Mouse (Mus musculus): ENCODE measurements around the gene Tmem220.
A peak's percentile ranks its signal among the peaks of the same experiment; 100 is the strongest.

Gene Tmem220

GRCm38 (mm10) chr11:67052321-67052952 is 27.5 kb downstream of the Tmem220 start, which contains the start of the genes Adprm and Sco1:
Gene Adprm, minus strand, starts transcription at chr11:67052594.
Gene Sco1, plus strand, starts transcription at chr11:67052670.
- peak; percentile 52 to 63 for DNase-seq (ENCODE audit: low read depth in 1 of 2, low spot score in 2 of 2)

- no peak for DNase-seq (ENCODE audit: low read depth in 1 of 2, low spot score in 2 of 2)
Observed at GRCm38 (mm10) chr11:67054754-67055365, 29.9 kb downstream of the Tmem220 start.

GRCm38 (mm10) chr11:67061311-67061710 is 36.4 kb downstream of the Tmem220 start:
- DNase-seq (ENCODE audit: low read depth in 1 of 2, low spot score in 2 of 2), result no peak

- DNase-seq (ENCODE audit: low read depth in 1 of 2, low spot score in 2 of 2), result no peak
Observed at GRCm38 (mm10) chr11:67062726-67063125, 37.8 kb downstream of the Tmem220 start.

GRCm38 (mm10) chr11:67067741-67068140 is 42.8 kb downstream of the Tmem220 start:
- no peak for DNase-seq (ENCODE audit: low read depth in 1 of 2, low spot score in 2 of 2)

GRCm38 (mm10) chr11:67072615-67073130 is 47.7 kb downstream of the Tmem220 start:
- no peak for DNase-seq (ENCODE audit: low read depth in 1 of 2, low spot score in 2 of 2)

- DNase-seq (ENCODE audit: low read depth in 1 of 2, low spot score in 2 of 2), result no peak
Observed at GRCm38 (mm10) chr11:67075036-67075435, 50.1 kb downstream of the Tmem220 start.

GRCm38 (mm10) chr11:67076781-67077180 is 51.8 kb downstream of the Tmem220 start:
- no peak for DNase-seq (ENCODE audit: low read depth in 1 of 2, low spot score in 2 of 2)

- no peak for DNase-seq (ENCODE audit: low read depth in 1 of 2, low spot score in 2 of 2)
Observed at GRCm38 (mm10) chr11:67077435-67077834, 52.5 kb downstream of the Tmem220 start.

- no peak for DNase-seq (ENCODE audit: low read depth in 1 of 2, low spot score in 2 of 2)
Observed at GRCm38 (mm10) chr11:67078000-67078399, 53.0 kb downstream of the Tmem220 start, which contains the start of gene Myh3. Gene Myh3, plus strand, starts transcription at chr11:67078300.

GRCm38 (mm10) chr11:67078888-67079287 is 53.9 kb downstream of the Tmem220 start:
- DNase-seq (ENCODE audit: low read depth in 1 of 2, low spot score in 2 of 2), result no peak

- no peak for DNase-seq (ENCODE audit: low read depth in 1 of 2, low spot score in 2 of 2)
Observed at GRCm38 (mm10) chr11:67079740-67080139, 54.8 kb downstream of the Tmem220 start.

GRCm38 (mm10) chr11:67080168-67080567 is 55.2 kb downstream of the Tmem220 start:
- DNase-seq (ENCODE audit: low read depth in 1 of 2, low spot score in 2 of 2), result no peak

GRCm38 (mm10) chr11:67081125-67081649 is 56.2 kb downstream of the Tmem220 start:
- no peak for DNase-seq (ENCODE audit: low read depth in 1 of 2, low spot score in 2 of 2)

- no peak for DNase-seq (ENCODE audit: low read depth in 1 of 2, low spot score in 2 of 2)
Observed at GRCm38 (mm10) chr11:67082188-67082587, 57.2 kb downstream of the Tmem220 start.

- DNase-seq (ENCODE audit: low read depth in 1 of 2, low spot score in 2 of 2), result no peak
Observed at GRCm38 (mm10) chr11:67082793-67083192, 57.8 kb downstream of the Tmem220 start.

GRCm38 (mm10) chr11:67083239-67083638 is 58.3 kb downstream of the Tmem220 start:
- no peak for DNase-seq (ENCODE audit: low read depth in 1 of 2, low spot score in 2 of 2)

GRCm38 (mm10) chr11:67083712-67084340 is 58.9 kb downstream of the Tmem220 start:
- DNase-seq (ENCODE audit: low read depth in 1 of 2, low spot score in 2 of 2), result no peak
